Mouse (Mus musculus): Measurements from ENCODE around the gene Man1c1. TPM values are rescaled to one million over a fixed set of nuclear protein-coding genes. Genes with fewer than 3 reads are reported as not detected.
A peak's percentile ranks its signal among the peaks of the same experiment; 100 is the strongest.

The Man1c1 gene
- polyA plus RNA-seq, 1 experiment from 2014 or later = 4.4 TPM

DNA sequence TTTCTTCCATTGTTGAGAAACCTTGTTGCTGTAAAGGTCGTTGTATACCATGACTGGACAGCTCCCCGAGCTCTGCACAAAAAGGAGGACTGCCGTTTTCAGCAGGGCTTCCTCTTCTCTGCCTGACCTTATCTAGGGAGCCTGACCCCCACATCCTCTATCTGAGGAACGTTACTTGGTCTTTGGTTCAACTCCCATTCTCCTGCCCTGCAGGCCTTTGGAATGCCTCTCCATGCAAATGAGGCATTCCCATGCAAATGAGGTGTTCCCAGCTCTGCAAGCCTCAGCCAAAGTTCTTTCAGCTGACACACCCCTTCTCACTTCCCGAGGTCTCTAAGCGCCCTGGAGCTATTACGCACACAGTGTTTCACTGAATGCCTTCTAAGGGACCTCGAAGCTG is 26.0 kb upstream of the Man1c1 start:
- Histone ChIP-seq H3K4me1 (ENCODE audit: control insufficient read depth, insufficient read depth, low read length) (peaks cover 22% of the 10 kb centered on the region), H3K4me3 (ENCODE audit: low read length) (no peak overlapping the region), H3K9me3 (replicated peaks; ENCODE audit: control insufficient read depth, low read length) (no peaks in the 10 kb centered on the region), H3K27me3 (ENCODE audit: control insufficient read depth, insufficient read depth, low read length) (no peaks in the 10 kb centered on the region), H3K36me3 (ENCODE audit: control insufficient read depth, insufficient read depth) (no peaks in the 10 kb centered on the region), H3K27ac (ENCODE audit: low read length) (no peak overlapping the region), H3K9ac (ENCODE audit: low read length) (no peak overlapping the region), H3K4me2 (ENCODE audit: low read depth, low read length) (peak overlapping the region; percentile 19; the same call in 1 of the 2 replicates)
- ATAC-seq (replicated peaks; ENCODE audit: extremely low read depth, insufficient read depth, low FRiP score) = 0 out of 2 replicates have a peak, but pooled peaks have one; percentile 34
- WGBS = 5% methylated on average over 8 of the region's 8 CpGs

DNA sequence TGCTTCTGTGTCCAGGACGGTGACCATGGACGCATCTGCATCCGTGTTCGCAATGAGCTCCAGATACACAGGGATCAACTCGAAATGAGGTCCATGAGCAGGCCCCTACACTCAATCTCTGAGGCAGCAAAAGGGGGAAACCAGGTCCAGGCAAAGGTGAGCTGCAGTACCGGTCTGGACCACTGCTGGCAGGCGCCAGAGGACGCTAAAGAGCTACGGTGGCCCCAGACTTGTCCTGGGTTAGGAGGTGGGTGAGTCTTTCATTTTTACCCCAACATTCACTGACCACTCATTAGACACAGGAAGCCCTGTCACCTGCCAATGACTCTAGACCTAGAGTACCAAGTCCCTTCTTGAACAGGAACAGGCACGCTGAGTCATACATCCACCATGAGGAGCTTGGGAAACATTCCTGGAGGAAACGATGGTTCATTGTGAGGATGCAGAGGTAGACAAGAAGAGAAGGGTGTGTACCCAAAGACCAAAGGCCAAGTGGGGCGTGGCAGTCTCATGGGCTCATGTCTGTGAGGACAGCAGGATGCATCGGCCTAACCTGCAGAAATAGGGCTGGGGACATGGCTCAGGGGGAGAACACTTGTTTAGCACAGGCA is 21.8 kb upstream of the Man1c1 start:
- no peaks in the 10 kb centered on the region for H3K9me3 ChIP-seq (replicated peaks; ENCODE audit: control insufficient read depth, low read length)
- ATAC-seq (replicated peaks; ENCODE audit: extremely low read depth, insufficient read depth, low FRiP score) = no peak
- no peaks in the 10 kb centered on the region for H3K27me3 ChIP-seq (ENCODE audit: control insufficient read depth, insufficient read depth, low read length)
- 71% methylated on average over 13 of the region's 13 CpGs for WGBS
- no peak overlapping the region for H3K4me3 ChIP-seq (ENCODE audit: low read length)
- no peaks in the 10 kb centered on the region for H3K36me3 ChIP-seq (ENCODE audit: control insufficient read depth, insufficient read depth)
- no peak overlapping the region for H3K9ac ChIP-seq (ENCODE audit: low read length)
- no peak overlapping the region for H3K27ac ChIP-seq (ENCODE audit: low read length)
- H3K4me1 ChIP-seq (ENCODE audit: control insufficient read depth, insufficient read depth, low read length) = peaks cover 11% of the 10 kb centered on the region
- H3K4me2 ChIP-seq (ENCODE audit: low read depth, low read length) = no peak overlapping the region

DNA sequence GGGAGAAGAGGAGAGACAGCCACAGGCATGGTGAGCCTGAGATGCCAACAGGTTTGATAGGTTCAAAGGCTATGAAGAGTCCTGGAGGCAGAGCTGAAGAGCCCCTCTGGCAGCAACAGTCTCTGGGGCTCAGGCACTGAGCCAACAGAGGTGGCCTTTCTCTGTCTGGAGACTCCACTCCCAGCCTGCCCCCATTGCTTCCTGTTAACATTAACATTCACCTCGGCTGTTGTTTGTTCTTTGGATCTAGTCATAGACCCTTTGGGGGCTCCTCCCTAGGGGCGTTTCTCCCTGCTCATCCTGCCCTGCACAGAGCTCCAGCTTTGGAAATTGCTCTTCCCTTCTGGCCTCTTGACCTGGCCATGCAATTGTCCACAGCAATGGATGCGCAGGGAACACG is 20.9 kb upstream of the Man1c1 start:
- no peaks in the 10 kb centered on the region for H3K36me3 ChIP-seq (ENCODE audit: control insufficient read depth, insufficient read depth)
- peaks cover 3% of the 10 kb centered on the region for H3K4me1 ChIP-seq (ENCODE audit: control insufficient read depth, insufficient read depth, low read length)
- no peak for ATAC-seq (replicated peaks; ENCODE audit: extremely low read depth, insufficient read depth, low FRiP score)
- H3K9me3 ChIP-seq (replicated peaks; ENCODE audit: control insufficient read depth, low read length) = no peaks in the 10 kb centered on the region
- H3K27me3 ChIP-seq (ENCODE audit: control insufficient read depth, insufficient read depth, low read length) = no peaks in the 10 kb centered on the region
- no peak overlapping the region for H3K4me3 ChIP-seq (ENCODE audit: low read length)
- H3K9ac ChIP-seq (ENCODE audit: low read length) = no peak overlapping the region
- WGBS = 49% methylated on average over 4 of the region's 4 CpGs
- no peak overlapping the region for H3K4me2 ChIP-seq (ENCODE audit: low read depth, low read length)
- H3K27ac ChIP-seq (ENCODE audit: low read length) = no peak overlapping the region

DNA sequence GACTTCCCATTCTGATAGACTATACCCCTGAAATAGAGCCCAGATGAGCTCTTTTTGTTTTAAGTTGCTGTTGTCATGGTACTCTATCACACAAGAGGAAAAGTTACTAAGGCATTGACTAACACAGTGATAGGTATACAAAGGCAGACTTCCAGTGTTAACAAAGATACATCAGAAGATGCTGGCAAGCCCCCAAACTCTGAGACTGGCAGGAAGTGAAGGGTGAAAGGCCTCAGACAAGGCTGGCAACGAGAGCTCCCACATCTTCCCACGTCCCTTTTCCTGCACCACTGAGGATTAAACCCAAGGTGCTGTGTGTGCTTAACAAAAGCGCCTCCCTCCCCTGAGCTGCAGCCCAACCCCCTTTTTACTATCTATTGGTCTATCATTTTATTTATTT is 19.2 kb upstream of the Man1c1 start:
- Histone ChIP-seq H3K36me3 (ENCODE audit: control insufficient read depth, insufficient read depth) (no peaks in the 10 kb centered on the region), H3K27me3 (ENCODE audit: control insufficient read depth, insufficient read depth, low read length) (no peaks in the 10 kb centered on the region), H3K4me3 (ENCODE audit: low read length) (no peak overlapping the region), H3K27ac (ENCODE audit: low read length) (no peak overlapping the region), H3K9me3 (replicated peaks; ENCODE audit: control insufficient read depth, low read length) (no peaks in the 10 kb centered on the region), H3K4me1 (ENCODE audit: control insufficient read depth, insufficient read depth, low read length) (no peaks in the 10 kb centered on the region), H3K4me2 (ENCODE audit: low read depth, low read length) (no peak overlapping the region), H3K9ac (ENCODE audit: low read length) (no peak overlapping the region)
- WGBS = 58% methylated on average over 3 of the region's 3 CpGs
- no peak for ATAC-seq (replicated peaks; ENCODE audit: extremely low read depth, insufficient read depth, low FRiP score)

DNA sequence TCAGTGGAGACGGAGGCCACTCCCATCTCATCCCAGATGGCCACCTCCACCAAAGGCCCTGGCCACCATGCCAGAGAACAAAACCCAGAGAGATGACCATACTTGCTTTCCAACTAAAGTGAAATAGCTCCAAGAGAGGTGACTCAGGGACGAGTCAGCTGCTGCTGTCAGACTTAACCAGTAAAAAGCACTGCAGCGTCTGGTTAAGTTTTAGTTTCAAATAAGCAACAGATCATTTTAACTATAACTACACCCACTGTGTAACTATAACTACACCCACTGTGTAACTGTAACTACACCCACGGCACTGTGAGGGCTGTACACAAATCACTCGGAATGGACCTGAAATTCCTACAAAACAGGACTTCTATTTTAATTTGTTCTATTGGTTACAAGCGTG is 17.0 kb upstream of the Man1c1 start:
- 85% methylated on average over 6 of the region's 6 CpGs for WGBS
- H3K4me3 ChIP-seq (ENCODE audit: low read length) = no peak overlapping the region
- no peak overlapping the region for H3K27ac ChIP-seq (ENCODE audit: low read length)
- no peak overlapping the region for H3K4me2 ChIP-seq (ENCODE audit: low read depth, low read length)
- no peaks in the 10 kb centered on the region for H3K36me3 ChIP-seq (ENCODE audit: control insufficient read depth, insufficient read depth)
- H3K27me3 ChIP-seq (ENCODE audit: control insufficient read depth, insufficient read depth, low read length) = no peaks in the 10 kb centered on the region
- ATAC-seq (replicated peaks; ENCODE audit: extremely low read depth, insufficient read depth, low FRiP score) = no peak
- no peaks in the 10 kb centered on the region for H3K4me1 ChIP-seq (ENCODE audit: control insufficient read depth, insufficient read depth, low read length)
- no peaks in the 10 kb centered on the region for H3K9me3 ChIP-seq (replicated peaks; ENCODE audit: control insufficient read depth, low read length)
- H3K9ac ChIP-seq (ENCODE audit: low read length) = no peak overlapping the region

DNA sequence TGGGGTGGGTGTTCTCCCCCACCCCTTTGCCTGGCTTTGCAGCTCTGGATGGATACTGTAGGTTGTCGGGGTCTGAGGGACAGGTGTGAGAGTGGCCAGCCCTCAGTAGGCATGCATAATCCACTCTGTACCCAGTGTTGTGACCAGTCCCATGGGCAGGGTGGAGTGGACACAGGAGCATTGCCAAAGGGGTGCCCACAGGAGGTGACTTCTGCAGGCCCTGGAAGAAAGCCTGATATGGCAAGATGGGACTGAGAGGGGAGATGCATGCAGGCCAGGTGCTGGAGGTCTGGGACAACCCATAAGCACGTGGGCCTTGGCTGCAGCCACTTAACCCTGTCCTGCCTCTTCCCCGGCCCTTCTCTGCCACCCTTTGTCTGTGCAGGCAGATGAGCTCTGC is 16.3 kb upstream of the Man1c1 start:
- Histone ChIP-seq H3K4me3 (ENCODE audit: low read length) (no peak overlapping the region), H3K27me3 (ENCODE audit: control insufficient read depth, insufficient read depth, low read length) (no peaks in the 10 kb centered on the region), H3K36me3 (ENCODE audit: control insufficient read depth, insufficient read depth) (no peaks in the 10 kb centered on the region), H3K4me1 (ENCODE audit: control insufficient read depth, insufficient read depth, low read length) (no peaks in the 10 kb centered on the region), H3K9ac (ENCODE audit: low read length) (no peak overlapping the region), H3K9me3 (replicated peaks; ENCODE audit: control insufficient read depth, low read length) (no peaks in the 10 kb centered on the region), H3K27ac (ENCODE audit: low read length) (no peak overlapping the region), H3K4me2 (ENCODE audit: low read depth, low read length) (no peak overlapping the region)
- 55% methylated on average over 3 of the region's 3 CpGs for WGBS
- ATAC-seq (replicated peaks; ENCODE audit: extremely low read depth, insufficient read depth, low FRiP score) = no peak

DNA sequence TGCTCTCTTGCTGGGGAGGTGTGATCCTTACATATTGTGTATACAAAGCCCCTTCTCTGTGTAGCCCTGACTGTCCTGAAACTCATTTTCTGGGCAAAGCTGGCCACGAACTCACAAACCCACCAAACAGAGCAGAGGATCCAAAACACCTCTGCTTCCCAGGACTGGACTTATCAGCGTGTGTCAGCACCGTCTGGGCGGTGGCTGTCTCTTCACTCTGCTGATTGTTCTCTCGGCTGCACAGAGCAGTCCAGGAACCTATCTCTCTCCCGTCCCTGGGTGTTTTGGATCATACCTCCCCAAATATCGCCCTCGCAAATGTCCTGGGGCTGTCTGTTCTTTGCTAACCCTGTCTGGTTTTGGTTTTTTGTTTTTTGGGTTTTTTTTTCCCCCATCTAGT is 15.4 kb upstream of the Man1c1 start:
- Histone ChIP-seq H3K9ac (ENCODE audit: low read length) (no peak overlapping the region), H3K27me3 (ENCODE audit: control insufficient read depth, insufficient read depth, low read length) (no peaks in the 10 kb centered on the region), H3K4me3 (ENCODE audit: low read length) (no peak overlapping the region), H3K36me3 (ENCODE audit: control insufficient read depth, insufficient read depth) (no peaks in the 10 kb centered on the region), H3K4me2 (ENCODE audit: low read depth, low read length) (no peak overlapping the region), H3K4me1 (ENCODE audit: control insufficient read depth, insufficient read depth, low read length) (no peaks in the 10 kb centered on the region), H3K27ac (ENCODE audit: low read length) (no peak overlapping the region), H3K9me3 (replicated peaks; ENCODE audit: control insufficient read depth, low read length) (no peaks in the 10 kb centered on the region)
- ATAC-seq (replicated peaks; ENCODE audit: extremely low read depth, insufficient read depth, low FRiP score) = no peak
- 49% methylated on average over 8 of the region's 8 CpGs for WGBS

DNA sequence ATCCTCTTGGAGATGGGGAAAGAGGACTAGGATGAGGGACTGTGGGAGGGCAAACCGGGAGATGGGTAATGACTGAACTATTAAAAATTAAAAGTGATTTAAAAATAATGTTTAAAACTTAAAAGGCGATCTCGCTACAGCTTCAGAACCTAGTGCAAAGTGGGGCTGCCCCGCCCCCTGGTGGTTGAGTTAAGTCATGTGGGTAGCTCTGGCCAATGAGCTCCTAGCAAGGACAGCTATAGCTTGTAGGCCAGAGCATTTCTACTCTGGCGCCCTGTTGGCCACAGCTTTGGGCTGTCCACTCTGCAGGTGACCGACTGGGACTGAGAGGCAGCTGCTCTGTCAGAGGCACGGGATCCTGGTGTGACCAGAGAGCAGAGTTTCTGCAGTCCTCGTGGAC is 9.8 kb upstream of the Man1c1 start:
- peak; percentile 91 for ATAC-seq (replicated peaks; ENCODE audit: extremely low read depth, insufficient read depth, low FRiP score)
- Histone ChIP-seq H3K4me1 (ENCODE audit: control insufficient read depth, insufficient read depth, low read length) (peaks cover 3% of the 10 kb centered on the region; the same call in 1 of the 2 replicates), H3K27ac (ENCODE audit: low read length) (no peak overlapping the region), H3K27me3 (ENCODE audit: control insufficient read depth, insufficient read depth, low read length) (no peaks in the 10 kb centered on the region), H3K9ac (ENCODE audit: low read length) (peak overlapping the region; percentile 65), H3K36me3 (ENCODE audit: control insufficient read depth, insufficient read depth) (no peaks in the 10 kb centered on the region), H3K4me2 (ENCODE audit: low read depth, low read length) (peak overlapping the region; percentile 5; the same call in 1 of the 2 replicates), H3K4me3 (ENCODE audit: low read length) (no peak overlapping the region), H3K9me3 (replicated peaks; ENCODE audit: control insufficient read depth, low read length) (no peaks in the 10 kb centered on the region)
- 5% methylated on average over 8 of the region's 8 CpGs for WGBS

DNA sequence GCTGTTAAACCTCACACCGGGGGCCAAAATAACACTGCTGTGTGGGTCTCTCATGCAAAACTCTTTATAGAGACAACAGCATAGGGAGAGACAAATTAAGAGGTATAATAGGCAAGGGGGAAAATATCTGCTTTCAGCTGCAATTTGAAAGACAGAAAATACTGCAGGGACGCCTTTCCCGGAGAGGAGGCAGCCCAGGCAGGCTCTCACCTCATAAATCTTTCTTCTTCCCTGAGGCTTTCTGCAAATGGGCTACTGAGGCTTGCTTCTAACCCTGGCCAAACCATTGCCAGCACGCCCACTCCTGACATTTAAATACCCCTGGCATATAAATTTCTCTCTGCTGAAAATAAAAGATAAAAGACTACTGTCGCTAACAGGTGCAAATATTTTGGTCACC is 1.2 kb upstream of the Man1c1 start:
- no peak for ATAC-seq (replicated peaks; ENCODE audit: extremely low read depth, insufficient read depth, low FRiP score)
- no peak overlapping the region for H3K9ac ChIP-seq (ENCODE audit: low read length)
- peaks cover 2% of the 10 kb centered on the region; the same call in 1 of the 2 replicates for H3K27me3 ChIP-seq (ENCODE audit: control insufficient read depth, insufficient read depth, low read length)
- 55% methylated on average over 5 of the region's 5 CpGs for WGBS
- no peak overlapping the region; the same call in 1 of the 2 replicates for H3K4me2 ChIP-seq (ENCODE audit: low read depth, low read length)
- H3K4me1 ChIP-seq (ENCODE audit: control insufficient read depth, insufficient read depth, low read length) = peaks cover 19% of the 10 kb centered on the region
- H3K9me3 ChIP-seq (replicated peaks; ENCODE audit: control insufficient read depth, low read length) = no peaks in the 10 kb centered on the region
- H3K4me3 ChIP-seq (ENCODE audit: low read length) = no peak overlapping the region
- no peak overlapping the region for H3K27ac ChIP-seq (ENCODE audit: low read length)
- no peaks in the 10 kb centered on the region for H3K36me3 ChIP-seq (ENCODE audit: control insufficient read depth, insufficient read depth)

All from heart, embryonic 16.5 days (tissue).